Mouse (Mus musculus) ES-Bruce4 (cell line): ENCODE measurements around the gene Mrpl41.

ENCODE experiments used
- CTCF ChIP-seq: IDR thresholded peaks from one replicate; pipeline ENCODE4 v1.8.1; 2011; ENCODE audit warnings: low read depth, low read length
- POLR2A ChIP-seq: IDR thresholded peaks from one replicate; pipeline ENCODE4 v1.8.1; 2011; ENCODE audit warnings: low read length; ENCODE audit not compliant: insufficient read depth

DNA sequence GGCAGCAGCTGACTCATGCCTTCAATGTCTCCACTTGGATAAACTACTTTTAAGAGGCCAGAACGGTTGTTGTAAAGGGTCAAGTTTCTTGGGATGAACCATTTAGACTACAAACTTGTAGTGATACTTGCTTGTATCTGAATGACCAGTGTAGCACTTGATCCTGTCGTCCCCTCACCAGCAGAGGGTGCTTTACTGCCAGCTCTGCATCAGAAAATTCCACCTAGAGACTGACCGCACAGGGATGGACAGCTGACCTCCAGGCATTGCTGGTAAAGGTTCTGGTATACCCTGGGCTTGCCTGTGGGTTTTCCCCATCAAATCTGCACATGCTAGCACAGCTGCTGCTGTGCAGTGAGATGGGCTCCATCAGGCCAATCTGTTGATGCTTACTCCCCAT lies 14.0 kb downstream of the Mrpl41 start:
- peak; percentile 69 for TF ChIP-seq CTCF
- TF ChIP-seq POLR2A: no peak
